Mouse (Mus musculus): ENCODE measurements around the gene Olfr851. TPM values are rescaled to one million over a fixed set of nuclear protein-coding genes. Genes with fewer than 3 reads are reported as not detected.

Olfr851 gene
- not detected for polyA plus RNA-seq (2015; fragmentation: Illumina TruSeq; extraction: RNeasy Lipid Tissue Mini Kit (QIAGEN cat#74804); ENCODE audit: insufficient read depth, low read depth, low replicate concordance)

DNA sequence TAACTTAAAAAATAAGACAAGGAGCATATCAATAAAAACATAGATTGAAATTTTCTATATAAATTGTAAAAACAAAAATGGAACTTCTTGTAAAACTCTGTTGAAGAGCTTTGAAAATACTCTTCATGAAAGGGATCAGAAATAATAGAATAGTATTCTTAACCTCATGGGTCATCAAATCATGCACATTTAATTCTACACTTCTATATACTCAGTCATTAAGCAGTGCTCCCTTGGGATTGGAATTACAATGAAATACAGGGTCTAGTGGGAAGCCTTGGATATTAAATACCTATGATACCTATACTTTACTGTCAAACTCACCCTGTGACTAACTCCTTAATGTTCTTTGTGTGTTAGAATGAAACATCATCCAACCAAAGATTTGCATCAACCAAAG is at the start of gene Olfr851:
TSS of gene Olfr851 (plus strand) at position 301 of the 400 bp plus-strand sequence.

DNA sequence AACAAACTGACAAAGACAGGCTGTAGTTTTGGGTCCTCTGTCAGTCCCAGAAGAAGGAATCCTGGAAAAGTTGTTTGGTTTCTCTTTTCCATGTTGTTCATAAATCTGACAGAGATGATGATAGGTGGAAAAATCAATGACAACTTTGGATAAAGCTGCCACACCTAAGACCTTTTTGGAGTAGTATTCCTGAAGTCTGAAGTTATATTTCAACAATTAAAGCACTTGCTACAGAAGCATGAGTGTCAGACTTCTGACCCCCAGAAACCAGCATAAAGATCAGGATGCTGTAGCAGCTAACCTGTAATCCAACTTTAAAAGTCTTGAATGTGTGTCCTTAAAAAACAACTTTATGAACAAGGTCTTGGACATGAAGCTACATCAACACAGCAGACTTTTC is 14.9 kb upstream of the Olfr851 start, which contains the start of gene Olfr850:
TSS of gene Olfr850 (minus strand) at position 101 of the 400 bp plus-strand sequence.

DNA sequence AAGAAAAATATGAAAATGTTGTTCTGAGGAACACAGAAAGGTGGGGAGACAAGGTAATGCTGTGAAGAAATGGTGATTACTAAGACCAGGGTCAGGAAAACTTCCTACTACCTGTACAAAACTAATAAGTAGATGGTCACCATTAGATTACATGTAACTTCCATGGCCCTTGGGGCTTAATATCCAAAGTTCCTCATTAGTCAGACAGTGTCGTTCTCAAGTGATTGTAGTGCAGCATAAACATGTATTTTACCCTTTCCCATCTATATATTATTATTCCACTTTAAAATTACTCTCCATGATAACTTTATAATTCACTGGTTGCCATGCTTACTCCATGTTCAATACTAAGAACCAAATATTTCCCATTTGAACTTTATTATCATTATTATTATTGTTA is 47.9 kb downstream of the Olfr851 start, which contains the start of gene Olfr853:
TSS of gene Olfr853 (minus strand) at position 101 of the 400 bp plus-strand sequence.

Other genes starting within 250 kb of the Olfr851 start
- gene Olfr843, start 241.3 kb upstream of the Olfr851 start, polyA plus RNA-seq (2015; fragmentation: Illumina TruSeq; extraction: RNeasy Lipid Tissue Mini Kit (QIAGEN cat#74804); ENCODE audit: insufficient read depth, low read depth, low replicate concordance), result not detected
- not detected for gene Olfr844, start 176.9 kb upstream of the Olfr851 start, polyA plus RNA-seq (2015; fragmentation: Illumina TruSeq; extraction: RNeasy Lipid Tissue Mini Kit (QIAGEN cat#74804); ENCODE audit: insufficient read depth, low read depth, low replicate concordance)
- gene Olfr845, start 156.8 kb upstream of the Olfr851 start, polyA plus RNA-seq (2015; fragmentation: Illumina TruSeq; extraction: RNeasy Lipid Tissue Mini Kit (QIAGEN cat#74804); ENCODE audit: insufficient read depth, low read depth, low replicate concordance), result not detected
- gene Olfr846, start 129.3 kb upstream of the Olfr851 start, polyA plus RNA-seq (2015; fragmentation: Illumina TruSeq; extraction: RNeasy Lipid Tissue Mini Kit (QIAGEN cat#74804); ENCODE audit: insufficient read depth, low read depth, low replicate concordance), result not detected
- not detected for gene Olfr847, start 114.6 kb upstream of the Olfr851 start, polyA plus RNA-seq (2015; fragmentation: Illumina TruSeq; extraction: RNeasy Lipid Tissue Mini Kit (QIAGEN cat#74804); ENCODE audit: insufficient read depth, low read depth, low replicate concordance)
- not detected for gene Olfr849, start 53.0 kb upstream of the Olfr851 start, polyA plus RNA-seq (2015; fragmentation: Illumina TruSeq; extraction: RNeasy Lipid Tissue Mini Kit (QIAGEN cat#74804); ENCODE audit: insufficient read depth, low read depth, low replicate concordance)
- gene Olfr850, start 15.0 kb upstream of the Olfr851 start, polyA plus RNA-seq (2015; fragmentation: Illumina TruSeq; extraction: RNeasy Lipid Tissue Mini Kit (QIAGEN cat#74804); ENCODE audit: insufficient read depth, low read depth, low replicate concordance), result not detected
- gene Olfr853, start 47.8 kb downstream of the Olfr851 start, polyA plus RNA-seq (2015; fragmentation: Illumina TruSeq; extraction: RNeasy Lipid Tissue Mini Kit (QIAGEN cat#74804); ENCODE audit: insufficient read depth, low read depth, low replicate concordance), result not detected
- gene Olfr854, start 74.1 kb downstream of the Olfr851 start, polyA plus RNA-seq (2015; fragmentation: Illumina TruSeq; extraction: RNeasy Lipid Tissue Mini Kit (QIAGEN cat#74804); ENCODE audit: insufficient read depth, low read depth, low replicate concordance), result not detected
- not detected for gene Olfr855, start 89.3 kb downstream of the Olfr851 start, polyA plus RNA-seq (2015; fragmentation: Illumina TruSeq; extraction: RNeasy Lipid Tissue Mini Kit (QIAGEN cat#74804); ENCODE audit: insufficient read depth, low read depth, low replicate concordance)
- 3.8 TPM for gene Zfp317, start 128.8 kb downstream of the Olfr851 start, polyA plus RNA-seq (2015; fragmentation: Illumina TruSeq; extraction: RNeasy Lipid Tissue Mini Kit (QIAGEN cat#74804); ENCODE audit: insufficient read depth, low read depth, low replicate concordance)
- not detected for gene Olfr857, start 216.1 kb downstream of the Olfr851 start, polyA plus RNA-seq (2015; fragmentation: Illumina TruSeq; extraction: RNeasy Lipid Tissue Mini Kit (QIAGEN cat#74804); ENCODE audit: insufficient read depth, low read depth, low replicate concordance)

Data from pancreas, adult 10 weeks (tissue).